Mouse (Mus musculus) adrenal gland (tissue): ENCODE data around the gene Tshb.

Experiments
- intact Hi-C: fragments of 180-260 bp; cut with DNase I; formaldehyde crosslinking; loops from one replicate; pipeline ENCODE4 v1.15.1; 2025

Tshb gene

DNA sequence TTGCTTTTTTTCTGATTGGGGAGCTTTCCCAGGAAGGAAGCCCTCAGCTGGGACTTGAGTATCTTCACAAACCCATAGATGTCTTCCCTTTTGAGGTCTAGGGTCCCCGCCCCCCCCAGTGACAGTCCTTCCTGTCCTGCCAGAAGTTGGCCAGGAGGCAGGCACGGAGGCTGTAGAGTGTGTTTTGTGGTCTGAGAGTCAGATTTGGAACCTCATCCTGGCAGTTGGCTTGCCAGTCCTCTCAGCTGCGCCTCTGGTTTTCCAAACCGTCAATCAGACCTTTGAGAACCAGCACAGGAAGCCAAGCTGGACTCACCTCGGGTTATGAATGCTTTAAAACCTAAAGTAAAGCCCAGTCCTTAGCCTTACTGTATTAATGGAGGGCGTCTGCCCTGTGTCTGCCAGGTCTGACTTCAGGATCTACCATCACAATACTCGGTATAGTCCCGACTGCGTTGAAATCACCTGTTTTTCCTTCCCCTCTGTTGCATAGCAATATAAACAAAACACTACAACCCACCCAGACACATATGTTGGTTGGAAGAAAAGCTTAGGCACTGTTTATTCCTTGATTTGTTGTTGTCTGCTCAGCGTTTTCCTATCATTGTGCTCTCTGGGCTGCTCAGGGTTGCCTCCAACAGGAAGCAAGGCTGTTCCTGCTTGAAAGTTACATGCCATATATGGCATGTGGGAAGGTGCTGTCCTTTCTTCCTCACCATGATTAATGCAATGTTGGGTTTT lies 44.2 kb downstream of the Tshb start:
- intact Hi-C loops: no loop called here

- intact Hi-C loops: no loop called here
Observed at GRCm38 (mm10) chr3:102737106-102737505, 45.4 kb downstream of the Tshb start.

DNA sequence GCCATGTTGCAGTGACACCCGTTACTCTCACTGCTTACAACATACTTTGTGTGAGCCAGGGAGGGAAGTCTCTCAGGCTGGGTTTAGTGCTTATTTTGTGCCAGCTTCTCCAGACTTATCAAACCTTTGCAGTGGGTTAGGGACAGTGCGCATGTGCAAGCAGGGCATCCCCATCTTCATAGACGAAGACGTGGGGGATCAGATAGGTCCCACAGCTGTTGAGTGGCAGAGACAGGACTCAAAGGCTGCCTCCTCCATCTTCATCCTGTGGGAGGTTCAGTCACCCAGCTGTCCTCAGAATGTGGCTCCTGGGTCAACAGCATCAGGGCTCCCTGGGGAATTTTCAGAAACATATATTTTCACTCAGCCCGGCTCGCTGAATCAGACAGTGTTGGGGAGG lies 46.1 kb downstream of the Tshb start:
- intact Hi-C loops: no loop called here

DNA sequence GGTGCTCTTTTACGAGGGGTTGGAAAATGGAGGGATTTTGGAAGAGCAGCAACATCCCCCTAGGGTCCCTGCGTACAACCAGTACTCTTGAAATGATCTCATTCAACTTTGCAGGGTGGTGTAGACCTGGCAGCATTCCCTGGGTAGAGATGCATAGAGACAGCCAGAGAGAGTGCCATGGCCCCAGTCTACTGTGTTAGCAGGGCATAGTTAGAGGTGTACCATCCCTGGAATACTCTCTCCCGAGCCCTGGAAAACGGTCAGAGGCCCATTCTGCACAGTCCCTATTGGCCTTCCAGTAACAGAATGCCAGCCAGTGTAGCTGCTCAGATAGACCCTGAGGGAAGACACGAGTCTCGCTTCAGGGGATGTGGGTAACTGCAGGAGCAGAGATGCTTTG lies 46.9 kb downstream of the Tshb start:
- intact Hi-C loops: no loop called here

GRCm38 (mm10) chr3:102735031-102735558 lies 47.4 kb downstream of the Tshb start:
- intact Hi-C loops: no loop called here

- intact Hi-C loops: no loop called here
Observed at GRCm38 (mm10) chr3:102734313-102735030, 48.0 kb downstream of the Tshb start, which contains the start of gene Tspan2. Tspan2 (plus strand) TSS chr3:102734529.

- intact Hi-C loops: no loop called here
Observed at GRCm38 (mm10) chr3:102733936-102734312, 48.6 kb downstream of the Tshb start.

GRCm38 (mm10) chr3:102733050-102733449 lies 49.5 kb downstream of the Tshb start:
- intact Hi-C loops: no loop called here

GRCm38 (mm10) chr3:102732619-102733018 lies 49.9 kb downstream of the Tshb start:
- intact Hi-C loops: no loop called here

- intact Hi-C loops: no loop called here
Observed at GRCm38 (mm10) chr3:102731112-102731511, 51.4 kb downstream of the Tshb start.

- intact Hi-C loops: no loop called here
Observed at GRCm38 (mm10) chr3:102729416-102729815, 53.1 kb downstream of the Tshb start.
